Mouse (Mus musculus) heart, embryonic 11.5 days (tissue): Measurements from ENCODE around the gene Larp6. TPM values are rescaled to one million over a fixed set of nuclear protein-coding genes. Genes with fewer than 3 reads are reported as not detected.

ENCODE experiments used
- ATAC-seq: fragments of 200-750 bp; cut with Nextera tagmentation; replicated peaks from 2 replicates; pipeline ENCODE4 v1.8.0; 2017; ENCODE audit warnings: moderate library complexity; ENCODE audit not compliant: insufficient number of reproducible peaks, low FRiP score, low TSS enrichment
- H3K27ac ChIP-seq: fragments of 300-500 bp; sonication (generic); 2 replicates; pipeline ENCODE4 v1.5.1; 2014; ENCODE audit warnings: mild to moderate bottlenecking, low read depth, low read length
- H3K27me3 ChIP-seq: fragments of 300-500 bp; sonication (generic); 2 replicates; pipeline ENCODE4 v1.6.1; 2014; ENCODE audit warnings: mild to moderate bottlenecking, low read length, mixed read lengths; ENCODE audit not compliant: control insufficient read depth, insufficient read depth
- H3K36me3 ChIP-seq: fragments of 300-500 bp; sonication (generic); 2 replicates; pipeline ENCODE4 v1.6.1; 2014; ENCODE audit warnings: mild to moderate bottlenecking, low read length, moderate library complexity, mixed read lengths; ENCODE audit not compliant: control insufficient read depth, insufficient read depth
- H3K4me1 ChIP-seq: fragments of 300-500 bp; sonication (generic); 2 replicates; pipeline ENCODE4 v1.6.1; 2014; ENCODE audit warnings: low read length; ENCODE audit not compliant: control insufficient read depth, insufficient read depth
- H3K4me2 ChIP-seq: fragments of 300-500 bp; sonication (generic); 2 replicates; pipeline ENCODE4 v1.6.1; 2014; ENCODE audit warnings: mild to moderate bottlenecking, moderate library complexity
- H3K4me3 ChIP-seq: fragments of 300-500 bp; sonication (generic); 2 replicates; pipeline ENCODE4 v1.5.1; 2014; ENCODE audit warnings: low read depth, low read length
- H3K9ac ChIP-seq: fragments of 300-500 bp; sonication (generic); 2 replicates; pipeline ENCODE4 v1.6.1; 2014; ENCODE audit warnings: mild to moderate bottlenecking, low read depth, low read length, moderate library complexity
- H3K9me3 ChIP-seq: fragments of 300-500 bp; sonication (generic); replicated peaks from 2 replicates; pipeline ENCODE4 v1.6.1; 2016; ENCODE audit warnings: low read length; ENCODE audit not compliant: control insufficient read depth
- WGBS: fragments of 180-500 bp; shearing (Covaris S2); extraction: QIAGEN DNeasy Blood & Tissue Kit; methylation state at CpG from one replicate; pipeline ENCODE4 v1.1.7; 2014; ENCODE audit not compliant: insufficient replicate concordance; 5-methylcytosine and 5-hydroxymethylcytosine counted together
- polyA plus RNA-seq: library from polyadenylated mRNA; unstranded; fragments of >200 nt; fragmentation: Nextera tagmentation; extraction: Ambion mirVana; gene quantifications from 2 replicates; pipeline ENCODE4 v1.2.1, GENCODE M21; 2014

The Larp6 gene
- 0.40 and 0.92 TPM in 2 replicates for polyA plus RNA-seq

GRCm38 (mm10) chr9:60712771-60713541, at the start of gene Larp6:
Gene Larp6, plus strand, starts transcription at chr9:60712989.
- H3K4me2 ChIP-seq = peak within 1 kb of the TSS; percentile 80
- 1% methylated on average over 60 of the region's 66 CpGs for WGBS
- no peaks in the 10 kb centered on the region for H3K36me3 ChIP-seq
- peaks cover 13% of the 10 kb centered on the region for H3K27me3 ChIP-seq
- H3K4me1 ChIP-seq = no peaks in the 10 kb centered on the region
- no peaks in the 10 kb centered on the region for H3K9me3 ChIP-seq
- no peak within 1 kb of the TSS for H3K27ac ChIP-seq
- peak within 1 kb of the TSS; percentile 49 for H3K4me3 ChIP-seq
- peak; percentile 57; the same call in 1 of the 2 replicates for ATAC-seq
- H3K9ac ChIP-seq = peak within 1 kb of the TSS; percentile 65

GRCm38 (mm10) chr9:60664385-60664784, 48.4 kb upstream of the Larp6 start:
- no peak for ATAC-seq
- no peak overlapping the region for H3K4me3 ChIP-seq
- H3K36me3 ChIP-seq = no peaks in the 10 kb centered on the region
- WGBS = 90% methylated on average over 12 of the region's 12 CpGs
- no peak overlapping the region for H3K9ac ChIP-seq
- H3K9me3 ChIP-seq = no peaks in the 10 kb centered on the region
- no peak overlapping the region for H3K4me2 ChIP-seq
- no peaks in the 10 kb centered on the region for H3K4me1 ChIP-seq
- H3K27ac ChIP-seq = no peak overlapping the region
- H3K27me3 ChIP-seq = no peaks in the 10 kb centered on the region

- H3K27me3 ChIP-seq = no peaks in the 10 kb centered on the region
- H3K4me3 ChIP-seq = no peak overlapping the region
- WGBS = 79% methylated on average over 5 of the region's 5 CpGs
- H3K9ac ChIP-seq = no peak overlapping the region
- no peaks in the 10 kb centered on the region for H3K9me3 ChIP-seq
- no peaks in the 10 kb centered on the region for H3K36me3 ChIP-seq
- no peaks in the 10 kb centered on the region for H3K4me1 ChIP-seq
- H3K4me2 ChIP-seq = no peak overlapping the region
- no peak overlapping the region for H3K27ac ChIP-seq
- ATAC-seq = no peak
Observed at GRCm38 (mm10) chr9:60664866-60665265, 47.9 kb upstream of the Larp6 start.

- Histone ChIP-seq H3K4me2 (no peak overlapping the region), H3K9ac (no peak overlapping the region), H3K36me3 (no peaks in the 10 kb centered on the region), H3K9me3 (no peaks in the 10 kb centered on the region), H3K4me1 (no peaks in the 10 kb centered on the region), H3K27ac (no peak overlapping the region), H3K4me3 (no peak overlapping the region), H3K27me3 (no peaks in the 10 kb centered on the region)
- 78% methylated on average over 3 of the region's 3 CpGs for WGBS
- no peak for ATAC-seq
Observed at GRCm38 (mm10) chr9:60665535-60665934, 47.3 kb upstream of the Larp6 start.

GRCm38 (mm10) chr9:60668886-60669285, 43.9 kb upstream of the Larp6 start:
- no peaks in the 10 kb centered on the region for H3K27me3 ChIP-seq
- 80% methylated on average over 6 of the region's 6 CpGs for WGBS
- no peak overlapping the region for H3K9ac ChIP-seq
- H3K4me2 ChIP-seq = no peak overlapping the region
- no peaks in the 10 kb centered on the region for H3K36me3 ChIP-seq
- H3K27ac ChIP-seq = no peak overlapping the region
- no peaks in the 10 kb centered on the region for H3K9me3 ChIP-seq
- no peak overlapping the region for H3K4me3 ChIP-seq
- ATAC-seq = no peak
- H3K4me1 ChIP-seq = no peaks in the 10 kb centered on the region

- Histone ChIP-seq H3K9ac (no peak overlapping the region), H3K4me3 (no peak overlapping the region), H3K27me3 (no peaks in the 10 kb centered on the region), H3K4me2 (no peak overlapping the region), H3K36me3 (no peaks in the 10 kb centered on the region), H3K27ac (no peak overlapping the region), H3K4me1 (no peaks in the 10 kb centered on the region), H3K9me3 (no peaks in the 10 kb centered on the region)
- 84% methylated on average over 6 of the region's 6 CpGs for WGBS
- ATAC-seq = no peak
Observed at GRCm38 (mm10) chr9:60672568-60672967, 40.2 kb upstream of the Larp6 start.

- Histone ChIP-seq H3K36me3 (no peaks in the 10 kb centered on the region), H3K27ac (no peak overlapping the region), H3K4me3 (no peak overlapping the region), H3K9ac (no peak overlapping the region), H3K4me1 (no peaks in the 10 kb centered on the region), H3K4me2 (no peak overlapping the region), H3K9me3 (no peaks in the 10 kb centered on the region), H3K27me3 (no peaks in the 10 kb centered on the region)
- ATAC-seq = no peak
Observed at GRCm38 (mm10) chr9:60674780-60675179, 38.0 kb upstream of the Larp6 start.

- H3K9ac ChIP-seq = no peak overlapping the region
- no peaks in the 10 kb centered on the region for H3K36me3 ChIP-seq
- no peak for ATAC-seq
- no peak overlapping the region for H3K4me2 ChIP-seq
- 85% methylated on average over 4 of the region's 4 CpGs for WGBS
- H3K27ac ChIP-seq = no peak overlapping the region
- H3K9me3 ChIP-seq = no peaks in the 10 kb centered on the region
- H3K4me1 ChIP-seq = no peaks in the 10 kb centered on the region
- no peak overlapping the region for H3K4me3 ChIP-seq
- no peaks in the 10 kb centered on the region for H3K27me3 ChIP-seq
Observed at GRCm38 (mm10) chr9:60676429-60676828, 36.4 kb upstream of the Larp6 start.

- no peak overlapping the region for H3K4me3 ChIP-seq
- H3K4me1 ChIP-seq = no peaks in the 10 kb centered on the region
- no peak for ATAC-seq
- H3K9ac ChIP-seq = no peak overlapping the region
- H3K36me3 ChIP-seq = 0 out of 2 replicates have a peak, but pooled peaks cover 2% of the 10 kb centered on the region
- H3K9me3 ChIP-seq = no peaks in the 10 kb centered on the region
- no peak overlapping the region for H3K27ac ChIP-seq
- no peaks in the 10 kb centered on the region for H3K27me3 ChIP-seq
- 64% methylated on average over 5 of the region's 5 CpGs for WGBS
- no peak overlapping the region for H3K4me2 ChIP-seq
Observed at GRCm38 (mm10) chr9:60678913-60679312, 33.9 kb upstream of the Larp6 start.
